Mouse (Mus musculus) inflammation-experienced regulatory T-cells, adult 6 months (primary cell): ENCODE measurements around the gene Phospho1. TPM values are rescaled to one million over a fixed set of nuclear protein-coding genes. Genes with fewer than 3 reads are reported as not detected.

Experiments
- ATAC-seq: one replicate; pipeline ENCODE4 v1.8.0; 2017
- polyA plus RNA-seq, 3 experiments: library from polyadenylated mRNA; unstranded; fragments of 100-300 nt; shearing (Covaris generic); gene quantifications; one replicate each; pipeline ENCODE4 v1.2.1; 2017

Phospho1 gene
- polyA plus RNA-seq: not detected

DNA sequence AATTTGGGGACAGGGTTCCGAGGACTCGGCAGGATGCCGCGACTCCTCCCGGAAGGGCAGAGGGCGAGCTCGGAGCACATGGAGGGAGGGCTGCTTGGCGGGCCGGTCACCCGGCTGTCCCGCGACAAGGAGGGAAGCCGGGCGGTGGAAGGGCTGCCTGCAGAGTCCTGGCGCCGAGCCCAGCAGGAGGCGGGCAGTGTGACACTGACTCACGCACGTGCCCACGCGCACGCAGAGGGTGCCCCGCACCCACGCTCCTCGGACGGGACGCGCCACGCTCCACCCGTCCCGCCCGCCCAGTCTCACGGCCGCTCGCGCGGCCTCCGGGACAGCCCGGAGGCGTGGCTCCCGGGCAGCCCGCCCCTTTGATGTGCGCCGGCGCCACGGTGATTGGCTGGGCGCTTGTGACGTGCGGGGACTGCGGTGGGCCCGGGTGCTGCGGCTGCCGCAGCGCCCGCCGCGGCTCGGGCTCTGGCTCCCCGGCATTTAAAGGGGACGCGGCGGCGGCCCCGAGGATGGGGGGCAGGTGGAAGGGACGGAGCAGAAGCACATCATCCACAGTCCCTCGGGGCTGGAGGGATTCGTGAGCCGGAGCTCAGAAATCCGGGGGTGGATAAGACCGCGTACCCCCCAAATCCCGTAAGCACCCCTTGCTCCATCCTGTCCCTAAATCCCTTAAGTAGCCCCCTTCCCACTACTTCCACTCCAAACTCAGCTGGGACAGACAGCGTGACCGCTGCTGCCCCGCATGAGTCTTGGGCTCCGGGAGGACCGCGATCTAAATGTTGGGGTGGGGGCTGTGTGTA lies at the start of gene Phospho1:
Phospho1 (plus strand) TSS at position 429 of the 806 bp plus-strand sequence.
- peak; percentile 92 for ATAC-seq

- ATAC-seq: no peak
Measured at GRCm38 (mm10) chr11:95777323-95778297, 46.7 kb upstream of the Phospho1 start.

DNA sequence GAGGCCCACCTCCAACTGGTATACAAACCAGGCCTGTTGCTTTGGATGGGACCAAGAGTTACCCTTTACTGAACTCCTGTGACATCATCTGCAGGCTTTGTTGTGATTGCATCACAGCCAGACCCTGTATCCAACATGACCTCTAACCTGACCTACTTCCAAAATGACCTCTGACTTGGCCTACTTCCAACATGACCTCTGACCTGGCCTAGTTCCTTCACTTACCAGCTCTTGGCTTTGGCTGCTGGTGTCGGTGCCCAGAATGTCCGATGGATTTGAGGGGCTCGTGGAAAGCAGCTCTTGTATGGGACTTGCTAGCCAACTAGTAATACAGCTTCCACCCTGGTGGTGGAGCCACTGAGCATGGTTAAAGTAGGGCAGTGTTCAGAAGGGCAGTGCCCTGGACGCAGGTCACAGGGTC lies 45.5 kb upstream of the Phospho1 start:
- no peak for ATAC-seq

DNA sequence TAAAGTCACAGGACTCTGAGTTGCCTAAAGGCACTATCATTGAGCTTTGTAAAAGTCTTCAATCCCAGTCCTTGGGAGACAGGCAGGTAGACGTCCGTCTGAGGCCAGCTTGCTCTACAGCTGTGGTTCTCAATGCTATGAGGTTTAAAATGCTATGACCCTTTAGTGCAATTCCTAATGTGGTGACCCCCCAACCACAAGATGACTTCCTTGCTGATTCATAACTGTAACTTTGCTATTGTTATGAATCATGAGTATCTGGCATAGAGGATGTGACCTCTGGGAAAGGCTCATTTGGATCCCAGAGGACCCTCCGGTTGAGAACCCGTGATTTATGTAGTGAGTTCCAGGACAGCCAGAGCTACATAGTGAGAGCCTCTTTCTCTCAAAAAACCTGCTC lies 44.9 kb upstream of the Phospho1 start:
- ATAC-seq: no peak

DNA sequence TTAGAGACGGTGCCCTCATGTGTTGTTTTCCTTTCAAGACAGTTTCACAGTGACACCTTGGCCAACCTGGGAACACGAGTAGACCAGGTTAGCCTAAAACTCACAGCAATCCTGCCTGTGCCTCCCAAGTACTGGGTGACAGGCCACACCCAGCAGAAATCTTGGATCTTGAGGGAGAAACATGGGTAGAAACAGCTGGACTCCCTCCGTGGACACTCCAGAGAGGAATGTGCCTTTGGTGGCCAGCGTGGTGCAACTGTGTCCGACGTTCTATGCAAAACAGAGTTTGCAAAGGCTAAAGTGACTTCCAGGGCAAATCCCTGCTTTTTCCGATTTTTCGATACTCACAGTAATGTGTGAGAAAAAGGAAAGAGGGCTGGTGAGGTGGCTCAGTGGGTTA lies 43.8 kb upstream of the Phospho1 start:
- no peak for ATAC-seq

- no peak for ATAC-seq
Measured at GRCm38 (mm10) chr11:95781557-95781956, 42.7 kb upstream of the Phospho1 start.

DNA sequence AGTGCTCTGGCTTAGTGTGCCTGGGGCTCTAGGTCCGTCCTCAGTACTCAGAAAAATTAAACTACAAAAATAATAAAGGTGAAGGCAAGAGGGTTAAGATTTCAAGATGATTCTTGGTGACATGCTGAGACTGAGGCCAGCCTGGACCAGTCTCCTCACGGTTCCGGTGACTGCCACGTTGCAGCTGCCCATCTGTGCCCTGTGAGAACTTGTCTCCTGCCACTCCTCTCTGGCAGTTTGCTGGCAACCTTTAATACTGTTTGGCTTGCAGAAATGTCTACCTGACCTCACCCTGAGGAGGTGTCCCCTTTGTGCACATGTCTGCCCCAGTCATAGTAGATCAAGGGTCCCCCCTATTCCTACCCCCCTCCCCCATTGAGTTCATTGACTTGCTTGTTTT lies 40.8 kb upstream of the Phospho1 start:
- no peak for ATAC-seq

DNA sequence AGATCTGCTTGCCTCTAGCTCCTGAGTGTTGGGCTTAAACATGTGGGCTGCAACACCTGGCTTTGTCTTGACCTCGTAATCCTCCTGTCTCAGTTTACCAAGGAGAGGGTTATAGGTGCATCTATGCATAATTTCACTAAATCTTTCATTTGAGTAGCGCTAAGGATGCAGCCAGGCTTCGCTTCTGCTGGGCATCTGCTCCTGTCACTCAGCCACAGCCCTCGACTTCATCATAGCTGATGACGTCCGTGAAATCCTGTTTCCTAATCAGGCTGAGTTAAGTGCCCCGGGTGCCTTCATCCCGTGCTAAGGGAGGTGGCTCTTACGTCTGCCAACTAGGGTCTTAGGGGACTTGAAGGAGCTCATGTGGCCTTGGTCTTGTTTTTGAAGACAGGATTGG lies 40.3 kb upstream of the Phospho1 start:
- ATAC-seq: no peak

DNA sequence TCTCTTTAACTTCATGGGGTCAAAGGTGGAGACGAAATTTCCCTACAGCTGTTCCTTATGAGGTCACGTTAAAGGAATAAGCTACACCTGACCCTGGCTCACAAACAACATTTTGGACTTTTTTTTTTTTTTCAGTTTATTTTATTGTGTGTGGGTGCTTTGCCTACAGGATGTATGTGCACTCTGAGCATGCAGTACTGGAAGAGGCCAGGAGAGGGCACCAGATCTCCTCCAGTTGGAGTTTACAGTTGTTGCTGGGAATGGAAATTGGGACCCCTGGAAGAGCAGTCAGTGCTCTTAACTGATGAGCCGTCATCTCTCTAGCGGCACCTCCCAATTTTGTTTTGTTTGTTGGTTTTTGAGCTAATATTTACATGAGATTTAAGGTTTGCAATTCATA lies 38.6 kb upstream of the Phospho1 start:
- no peak for ATAC-seq

DNA sequence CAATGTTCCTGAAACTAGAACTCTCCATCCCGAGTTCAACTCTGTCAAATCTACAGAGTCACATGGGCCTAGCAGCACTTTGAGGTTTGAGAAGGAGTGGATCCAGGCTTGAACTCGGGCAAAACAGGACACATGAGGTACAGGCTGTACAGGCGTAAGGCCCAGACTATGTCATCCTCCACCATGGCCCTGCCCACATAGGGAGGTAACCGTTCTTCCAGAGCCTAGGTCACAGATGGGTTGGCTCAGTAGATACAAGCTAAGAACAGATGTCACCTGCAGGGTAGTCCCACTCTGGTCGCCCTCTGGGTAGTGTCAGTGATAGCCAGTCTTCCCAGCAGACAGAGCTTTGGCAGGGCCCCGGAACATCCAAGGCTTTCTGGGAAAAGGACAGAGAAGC lies 37.8 kb upstream of the Phospho1 start:
- no peak for ATAC-seq

GRCm38 (mm10) chr11:95789451-95789891 lies 34.8 kb upstream of the Phospho1 start:
- ATAC-seq: no peak

DNA sequence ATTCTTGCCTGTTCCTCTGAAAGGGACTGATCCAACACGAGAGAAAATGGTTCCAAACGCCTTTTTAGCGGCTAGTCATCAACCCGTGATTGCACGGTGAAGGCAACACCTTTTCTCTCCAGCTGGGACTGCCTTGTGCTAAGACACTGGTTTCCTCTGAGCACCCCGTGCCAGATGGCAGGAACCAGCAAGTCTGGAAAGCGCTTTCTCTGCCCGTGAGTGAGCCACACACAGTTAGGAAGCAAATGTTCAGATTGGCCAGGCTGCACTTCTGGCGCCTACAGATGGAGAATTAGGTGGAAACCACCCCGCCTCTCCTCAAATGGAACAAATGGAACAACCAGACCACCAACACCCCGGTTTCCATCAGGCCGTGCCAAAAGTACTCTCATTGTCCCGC lies 32.5 kb upstream of the Phospho1 start:
- ATAC-seq: no peak

DNA sequence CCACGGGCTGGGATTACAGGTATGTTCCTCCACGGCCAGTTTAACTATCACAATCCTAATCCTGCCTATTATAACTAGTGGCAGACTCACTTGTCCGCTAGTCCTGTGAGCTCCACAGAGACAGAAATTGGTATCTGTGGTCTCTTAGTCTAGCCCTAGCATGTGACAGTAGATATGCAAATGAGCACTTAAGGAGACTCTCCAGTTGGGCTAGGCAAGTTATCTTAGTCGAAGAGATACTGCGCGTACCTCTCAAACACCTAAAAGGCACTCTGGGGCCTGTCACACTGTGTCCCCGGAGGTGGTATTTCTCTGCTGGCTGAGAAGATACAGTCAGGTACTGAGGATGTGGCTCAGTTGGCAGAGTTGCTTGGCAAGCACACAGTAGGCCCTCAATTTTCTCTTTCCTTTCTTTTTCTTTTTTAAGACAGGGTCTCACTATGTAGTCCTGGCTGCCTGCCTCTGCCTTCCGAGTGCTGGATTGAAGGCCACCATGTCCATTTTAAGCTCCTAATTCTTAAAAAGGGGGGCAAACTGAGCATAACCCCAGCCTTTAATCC lies 31.3 kb upstream of the Phospho1 start:
- ATAC-seq: no peak

DNA sequence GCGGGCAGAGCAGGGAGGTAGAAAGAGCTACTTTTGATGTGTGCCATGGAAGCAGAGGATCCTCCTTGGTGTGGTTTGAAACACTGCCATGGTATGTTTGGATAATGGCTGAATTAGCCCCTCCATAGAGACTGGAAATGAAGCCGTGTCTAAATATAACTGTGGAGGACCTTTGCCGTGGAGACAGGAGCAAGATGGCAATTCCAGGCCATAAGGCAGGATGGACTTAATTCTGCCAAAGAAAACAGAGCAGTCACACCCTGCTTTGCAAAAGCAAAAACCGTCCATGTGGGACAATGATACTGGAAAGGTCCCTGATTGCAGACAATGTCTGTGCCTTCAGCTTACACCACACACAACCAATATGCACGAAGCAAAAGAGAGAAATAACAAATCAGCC lies 30.1 kb upstream of the Phospho1 start:
- no peak for ATAC-seq

GRCm38 (mm10) chr11:95795582-95795981 lies 28.7 kb upstream of the Phospho1 start:
- ATAC-seq: no peak

DNA sequence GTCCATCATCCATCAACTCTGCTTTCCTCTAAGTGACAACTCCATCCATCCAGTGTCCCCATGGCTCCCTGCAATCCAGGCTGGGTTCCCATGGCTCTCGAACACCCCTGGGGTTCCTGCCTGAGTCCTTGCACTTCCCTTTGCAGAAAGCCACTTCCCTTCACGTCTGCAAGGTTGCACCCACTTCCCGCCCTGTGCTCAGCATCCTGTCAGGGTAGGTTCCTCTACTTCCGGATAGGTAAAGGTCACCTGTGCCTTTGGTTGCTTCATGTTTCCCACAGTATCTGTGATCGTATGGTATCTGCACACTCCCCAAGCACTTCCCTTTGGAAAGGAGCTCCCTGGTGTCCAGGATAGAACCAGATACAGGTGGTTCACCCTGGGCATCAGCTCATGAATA lies 19.3 kb upstream of the Phospho1 start:
- ATAC-seq: peak; percentile 96

DNA sequence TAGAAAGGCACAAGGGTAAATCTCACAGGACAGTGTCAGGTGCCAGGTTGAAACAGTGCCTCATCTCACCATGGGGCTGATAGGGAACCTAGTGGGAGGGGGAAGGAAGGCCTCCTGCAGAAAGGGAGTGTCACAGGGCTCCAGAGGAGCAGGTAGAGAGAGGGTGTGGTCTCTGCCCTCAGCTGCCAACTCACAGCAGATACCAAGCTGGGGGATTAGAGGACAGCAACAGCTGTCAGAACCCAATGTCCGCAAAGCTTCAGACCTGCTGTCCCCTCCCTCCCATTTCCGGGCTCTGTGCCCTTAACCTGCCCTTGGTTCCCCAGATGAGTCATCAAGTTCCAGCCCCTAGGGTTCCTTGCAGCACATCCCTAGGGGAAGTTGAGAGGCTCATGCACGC lies 18.8 kb upstream of the Phospho1 start:
- no peak for ATAC-seq

DNA sequence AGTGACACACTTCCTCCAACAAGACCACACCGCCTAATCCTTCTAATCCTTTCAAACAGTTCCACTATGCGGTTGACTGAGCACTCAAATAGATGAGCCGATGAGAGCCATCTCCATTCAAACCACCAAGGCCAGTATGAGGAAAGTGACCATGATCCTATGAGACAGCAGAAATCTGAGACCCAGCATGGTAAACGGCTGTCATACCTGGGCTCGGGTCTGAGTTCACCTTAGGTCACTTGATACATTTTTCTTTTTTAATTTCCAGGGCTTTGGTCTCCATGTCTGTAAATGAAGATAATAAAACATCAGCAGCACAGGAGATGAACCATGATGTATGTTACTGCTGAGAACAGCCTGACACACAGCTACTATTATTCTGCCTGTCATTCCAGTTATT lies 16.4 kb upstream of the Phospho1 start:
- no peak for ATAC-seq

DNA sequence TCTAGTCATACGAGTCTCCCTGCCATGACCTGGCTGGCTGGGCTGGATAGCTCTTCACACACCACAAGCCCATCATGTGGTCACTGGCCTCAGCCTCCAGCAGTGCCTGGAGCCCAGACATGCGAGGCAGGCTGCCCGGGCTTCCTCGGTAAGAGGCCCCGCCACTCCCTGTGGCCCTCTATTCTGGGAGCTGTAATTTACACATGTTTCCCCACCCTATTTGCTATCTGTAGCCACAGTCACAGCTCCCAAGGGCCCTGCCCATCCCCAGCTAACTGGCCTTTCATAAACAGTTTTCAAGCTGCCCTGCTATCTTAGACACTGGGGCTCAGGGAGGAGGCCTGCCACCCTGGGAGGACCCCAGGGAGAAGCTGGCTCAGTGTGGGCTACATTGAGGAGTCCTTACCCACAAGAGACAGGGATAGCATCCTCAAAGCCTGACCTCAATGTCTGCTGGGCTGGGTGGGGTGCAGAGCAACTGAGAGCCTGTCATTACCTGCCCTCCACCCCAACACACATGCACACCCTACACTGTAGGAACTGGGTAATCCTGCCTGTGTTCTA lies 15.8 kb upstream of the Phospho1 start:
- no peak for ATAC-seq

- ATAC-seq: no peak
Measured at GRCm38 (mm10) chr11:95809603-95810002, 14.7 kb upstream of the Phospho1 start.

- ATAC-seq: no peak
Measured at GRCm38 (mm10) chr11:95810828-95811227, 13.5 kb upstream of the Phospho1 start.

DNA sequence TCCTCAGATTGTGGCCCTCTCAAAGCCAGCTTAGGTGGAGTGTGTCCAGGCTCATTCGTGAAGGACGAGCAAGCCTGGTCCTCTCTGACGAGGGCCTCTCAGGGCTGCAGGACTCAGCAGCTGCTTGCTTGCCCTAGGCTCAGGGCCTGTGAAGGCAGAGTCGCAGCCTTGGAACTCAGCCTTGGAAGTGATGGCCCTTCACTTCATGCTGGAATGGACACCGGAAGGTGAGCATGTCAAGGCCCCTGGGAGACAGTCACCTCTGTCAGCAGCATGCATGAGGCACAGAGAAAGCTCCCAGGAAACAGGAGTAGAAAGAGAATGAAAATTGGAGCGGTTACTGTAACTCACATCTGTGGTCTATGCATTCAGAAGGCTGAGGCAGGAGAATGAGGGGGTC lies 12.6 kb upstream of the Phospho1 start:
- no peak for ATAC-seq

- no peak for ATAC-seq
Measured at GRCm38 (mm10) chr11:95812224-95812623, 12.1 kb upstream of the Phospho1 start.
